Mouse (Mus musculus): ENCODE data around the gene Mslnl.

The Mslnl gene

DNA sequence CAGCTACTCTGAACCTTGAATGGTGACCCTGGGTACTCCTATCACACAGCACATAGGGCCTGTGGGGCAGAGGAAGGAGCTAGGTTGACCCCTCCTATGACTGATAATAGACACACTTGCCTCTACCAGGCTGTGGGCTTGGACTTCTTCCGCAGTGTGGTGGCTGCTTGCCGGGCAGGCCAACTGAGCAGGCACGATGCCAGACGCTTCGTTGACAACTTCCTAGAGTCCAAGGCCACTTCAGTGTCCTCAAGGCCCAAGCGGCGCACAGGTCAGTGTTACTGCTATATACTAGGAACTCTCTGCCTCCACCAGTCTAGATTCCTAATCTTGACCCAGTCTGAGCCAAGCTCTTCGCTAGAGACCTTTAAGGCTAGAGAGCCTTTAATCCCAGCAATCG, 8.0 kb downstream of the Mslnl start:
- no peak for DNase-seq (ENCODE audit: low spot score in 2 of 2)

DNA sequence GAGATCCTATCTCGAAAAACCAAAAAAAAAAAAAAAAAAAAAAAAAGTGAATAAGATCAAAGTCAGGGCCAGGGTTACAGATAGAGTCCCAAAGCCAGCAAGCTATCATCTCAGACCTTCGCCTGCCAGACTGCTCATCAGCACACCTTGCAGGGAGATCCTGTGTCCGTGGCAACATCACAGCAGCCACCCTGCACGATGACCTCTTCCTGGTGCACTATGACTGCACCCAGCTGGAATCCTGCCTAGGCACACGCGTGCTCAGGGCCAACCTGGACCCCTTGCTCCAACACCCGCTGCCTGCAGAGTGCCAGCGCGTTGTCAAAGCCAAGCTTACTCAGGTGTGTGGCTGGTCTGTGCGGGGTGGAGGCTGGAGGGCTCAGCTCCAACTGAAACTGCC, 8.5 kb downstream of the Mslnl start:
- no peak for DNase-seq (ENCODE audit: low spot score in 2 of 2)

DNA sequence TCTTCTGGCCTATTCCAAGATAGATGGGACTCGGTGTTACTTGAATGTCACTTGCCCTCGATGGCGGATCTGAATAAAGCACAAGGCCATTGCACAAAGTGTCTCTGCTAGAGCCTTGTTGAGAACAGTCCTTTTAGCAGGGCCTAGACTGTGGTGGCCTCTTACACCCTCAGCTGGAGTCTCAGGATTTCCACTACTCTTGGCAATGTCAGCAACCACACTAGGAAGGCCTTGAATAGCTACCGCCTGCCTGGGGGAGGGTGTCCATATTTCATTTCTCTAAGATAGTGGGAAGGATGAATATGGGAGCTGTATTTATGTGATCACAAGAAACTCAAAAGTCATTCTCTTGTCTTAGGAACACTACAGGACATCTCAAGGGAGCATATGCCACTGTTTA, 12.4 kb downstream of the Mslnl start:
- DNase-seq (ENCODE audit: low spot score in 2 of 2), result no peak

DNA sequence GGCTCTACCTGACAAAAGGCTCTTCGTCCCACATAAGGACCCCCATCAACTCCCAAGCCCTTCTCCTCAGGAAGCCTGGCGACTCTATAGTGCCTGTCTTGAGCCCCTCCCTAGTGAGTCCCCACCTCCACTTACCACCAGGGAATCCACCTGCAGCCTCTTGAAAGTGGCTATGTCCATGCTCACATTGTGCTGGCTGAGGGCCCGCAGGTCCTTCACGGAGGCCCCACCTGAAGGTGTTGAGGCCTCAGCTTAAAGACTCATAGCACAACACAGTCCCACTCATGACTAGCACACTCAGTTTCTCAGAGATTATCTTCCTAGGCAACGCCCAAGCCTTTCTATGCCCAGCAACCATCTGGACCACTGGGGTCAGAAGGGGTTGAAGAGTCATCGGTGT, 13.5 kb downstream of the Mslnl start:
- DNase-seq (ENCODE audit: low spot score in 2 of 2), result no peak

DNA sequence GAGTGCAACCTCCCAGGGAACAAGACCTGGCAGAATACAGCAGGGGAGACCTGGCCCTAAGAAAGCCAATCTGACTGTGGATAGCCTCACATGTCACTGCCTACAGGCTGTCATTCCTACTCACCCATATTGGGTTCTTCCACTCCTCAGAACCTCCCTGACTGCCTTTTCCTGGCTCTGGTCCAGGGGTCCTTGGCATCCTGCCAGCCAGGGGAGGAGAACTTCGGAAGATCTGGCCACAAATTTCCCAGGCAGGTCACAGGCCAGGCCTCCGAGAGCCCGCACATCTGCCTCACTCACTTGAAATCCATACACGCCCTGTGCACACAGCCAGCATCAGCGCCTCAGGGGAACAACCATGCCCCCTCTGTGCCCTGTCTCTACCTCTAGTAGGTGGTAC, 15.6 kb downstream of the Mslnl start:
- peak in 1 of 2 experiments; percentile 21 for DNase-seq (ENCODE audit: low spot score in 2 of 2)

DNA sequence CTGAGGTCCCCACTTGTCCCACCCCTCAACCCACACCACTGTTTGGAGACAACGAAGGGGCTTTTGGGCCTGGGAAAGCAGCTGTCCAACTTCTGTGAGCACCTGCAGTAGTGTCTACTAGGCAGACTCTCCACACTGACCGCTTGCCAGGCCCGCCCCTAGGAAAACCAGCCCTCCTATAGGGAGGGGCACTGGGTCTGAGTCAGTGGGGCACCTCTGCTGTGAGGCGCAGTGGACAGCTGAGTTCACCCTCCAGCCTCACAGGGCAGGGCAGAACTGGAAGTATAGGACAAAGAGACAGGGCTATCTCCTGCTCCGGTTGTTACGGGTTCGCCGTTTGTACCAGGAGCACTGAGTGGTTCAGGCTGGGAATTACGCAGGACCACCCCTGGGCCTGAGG, 18.4 kb downstream of the Mslnl start, which contains the start of gene Msln:
Gene Msln, minus strand, starts transcription at position 138 of the 400 bp plus-strand sequence.
- DNase-seq (ENCODE audit: low spot score in 2 of 2), result no peak

DNA sequence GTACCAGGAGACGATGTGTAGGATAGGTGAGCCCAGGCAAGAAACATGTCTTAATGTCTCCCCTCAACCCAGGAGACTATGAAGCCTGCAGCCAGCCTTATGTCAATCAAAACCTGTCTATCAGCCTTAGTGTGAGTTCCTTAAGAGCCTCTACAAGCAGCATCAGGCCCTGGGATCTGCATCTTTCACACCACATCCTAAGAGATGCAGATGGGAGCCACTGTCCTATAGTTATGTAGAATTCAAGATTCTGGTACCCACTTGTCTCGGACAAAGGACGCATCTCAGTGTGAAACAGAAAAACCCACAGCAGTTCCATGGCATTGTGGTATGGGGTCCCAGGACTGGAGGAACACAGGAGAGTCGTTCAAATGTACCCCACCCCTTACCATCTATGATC, 19.2 kb downstream of the Mslnl start:
- DNase-seq (ENCODE audit: low spot score in 2 of 2), result no peak

DNA sequence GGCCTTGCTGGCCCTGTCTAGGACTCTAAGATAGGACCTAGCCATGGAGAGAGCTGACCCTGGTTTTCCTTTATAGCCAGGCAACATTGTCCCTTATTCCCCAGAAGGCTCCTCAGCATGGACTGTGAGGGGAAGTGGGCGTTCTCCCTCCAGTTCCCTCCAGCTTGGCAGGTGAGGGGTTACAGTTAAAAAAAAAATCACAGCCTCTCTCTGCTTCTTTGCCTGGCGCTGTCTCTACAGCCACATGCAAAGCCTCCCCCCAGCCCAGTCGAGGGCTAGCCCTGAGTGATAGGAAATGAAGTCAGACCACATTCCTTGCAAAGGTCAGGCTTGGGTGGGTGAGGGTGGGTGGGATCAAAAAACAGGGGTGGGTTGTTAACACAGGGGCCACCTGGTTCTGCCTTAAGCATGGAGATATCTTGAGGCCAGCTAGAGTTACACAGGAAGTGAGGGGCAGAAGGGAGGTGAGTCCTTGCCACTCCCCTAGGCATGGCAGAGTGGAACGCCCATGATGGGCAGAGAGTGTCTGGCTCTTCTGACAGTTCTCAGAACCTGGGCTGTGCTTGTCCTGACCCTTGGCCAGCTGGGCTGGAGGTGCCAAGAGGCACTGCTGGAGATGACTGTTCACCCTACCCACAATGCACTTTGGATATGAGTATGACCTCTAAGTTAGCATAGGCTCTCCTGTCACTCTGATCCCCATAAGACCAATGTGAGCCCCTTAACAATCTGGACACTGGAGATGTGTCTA, 20.0 kb downstream of the Mslnl start:
- no peak for DNase-seq (ENCODE audit: low spot score in 2 of 2)

DNA sequence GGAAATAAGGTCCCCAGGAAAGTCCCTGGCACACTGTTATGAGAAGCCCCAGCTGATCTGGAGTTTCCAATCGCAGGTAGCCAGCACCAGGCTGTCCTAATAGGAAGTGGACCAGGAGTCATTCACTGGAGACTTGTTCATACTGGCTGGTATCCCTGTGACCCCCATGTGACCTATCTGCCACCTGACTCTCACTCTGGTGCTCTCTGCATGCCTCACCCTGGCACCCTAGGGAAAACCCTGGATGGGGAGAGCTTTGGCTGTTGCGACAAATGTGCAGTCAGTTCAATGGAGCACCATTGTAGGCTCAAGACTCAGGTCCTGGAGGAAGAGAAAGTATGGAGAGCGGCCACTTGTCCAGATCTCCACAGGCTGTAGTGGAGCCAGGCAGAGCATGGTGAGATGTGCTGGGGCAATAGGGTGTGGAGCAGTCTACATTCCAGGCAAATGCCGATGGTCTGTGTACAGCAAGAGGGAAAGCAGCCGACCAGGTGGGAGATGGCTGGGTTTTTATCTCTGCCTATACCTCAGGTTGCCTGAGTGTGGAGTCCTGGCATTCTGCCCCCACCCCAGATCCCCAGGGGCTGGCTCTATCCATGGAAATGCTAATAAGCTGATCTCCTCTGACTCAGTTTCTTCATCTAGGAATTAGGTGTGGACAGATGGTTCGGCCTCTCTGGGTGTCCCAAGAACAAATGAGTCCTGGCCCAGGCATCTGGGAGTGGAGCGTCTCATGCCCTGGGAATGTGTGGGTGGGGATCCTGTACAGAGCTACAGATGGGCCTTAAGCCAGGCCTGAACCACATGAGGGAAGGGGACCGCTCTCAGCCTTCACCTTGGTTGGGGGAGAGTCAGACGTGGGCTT, 20.8 kb downstream of the Mslnl start:
- no peak for DNase-seq (ENCODE audit: low spot score in 2 of 2)

DNA sequence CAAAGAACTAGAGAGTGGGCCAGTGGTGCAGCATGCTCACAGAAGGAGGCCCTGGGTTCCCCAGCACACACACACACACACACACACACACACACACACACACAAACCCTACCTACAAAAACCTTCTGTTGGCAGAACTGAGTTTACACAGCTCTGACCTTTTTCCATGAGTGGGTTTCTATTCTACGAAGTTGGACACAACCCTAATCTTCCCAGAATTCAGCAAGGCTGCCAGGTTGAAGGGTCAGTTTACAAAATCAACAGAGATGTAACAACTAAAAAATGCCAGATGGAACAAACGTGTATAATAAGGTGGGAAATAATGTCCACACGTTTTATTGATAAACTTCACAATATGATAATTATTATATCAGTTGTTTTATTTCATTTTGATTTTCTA, 21.8 kb downstream of the Mslnl start:
- no peak for DNase-seq (ENCODE audit: low spot score in 2 of 2)

DNA sequence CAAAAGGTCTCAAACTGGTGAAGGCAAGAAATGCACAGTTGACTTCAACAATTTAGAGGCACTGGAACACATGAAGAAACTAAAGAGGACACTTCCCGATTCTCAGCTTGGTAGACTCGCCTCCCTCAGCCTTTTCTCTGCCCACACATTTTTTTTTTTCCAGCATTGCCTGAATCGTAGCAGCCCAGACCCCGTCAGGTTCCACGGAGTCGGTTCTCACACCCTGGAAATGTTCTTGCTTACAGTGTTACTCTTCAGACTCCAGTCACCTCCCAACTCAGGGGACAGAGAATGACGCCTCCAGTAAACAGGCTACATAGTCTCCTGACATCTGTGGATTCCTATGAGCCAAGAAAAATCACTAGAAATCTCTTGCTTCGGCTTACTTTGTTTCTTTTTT, 24.3 kb downstream of the Mslnl start:
- DNase-seq (ENCODE audit: low spot score in 2 of 2), result peak; percentile 36 to 46

DNA sequence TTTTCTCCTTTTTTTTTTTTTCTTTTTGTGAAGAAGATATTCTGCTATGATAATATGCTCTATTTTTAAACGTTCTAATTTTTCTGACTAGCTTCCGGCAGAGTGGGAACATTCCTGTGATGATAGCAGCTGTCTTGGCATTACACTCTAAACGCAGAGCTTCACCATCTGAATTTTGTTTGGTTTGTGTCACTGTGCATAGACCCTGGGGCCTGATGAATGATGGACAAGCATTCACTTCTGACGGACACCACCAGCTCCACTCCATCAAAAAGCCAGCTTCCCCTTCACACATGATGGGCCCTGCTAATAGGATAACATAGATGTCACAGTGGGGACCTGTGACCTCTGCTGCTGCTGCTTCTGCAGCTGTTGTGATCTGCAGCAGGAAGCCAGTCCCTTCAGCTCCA, 25.7 kb downstream of the Mslnl start:
- DNase-seq (ENCODE audit: low spot score in 2 of 2), result peak; percentile 31 to 71

DNA sequence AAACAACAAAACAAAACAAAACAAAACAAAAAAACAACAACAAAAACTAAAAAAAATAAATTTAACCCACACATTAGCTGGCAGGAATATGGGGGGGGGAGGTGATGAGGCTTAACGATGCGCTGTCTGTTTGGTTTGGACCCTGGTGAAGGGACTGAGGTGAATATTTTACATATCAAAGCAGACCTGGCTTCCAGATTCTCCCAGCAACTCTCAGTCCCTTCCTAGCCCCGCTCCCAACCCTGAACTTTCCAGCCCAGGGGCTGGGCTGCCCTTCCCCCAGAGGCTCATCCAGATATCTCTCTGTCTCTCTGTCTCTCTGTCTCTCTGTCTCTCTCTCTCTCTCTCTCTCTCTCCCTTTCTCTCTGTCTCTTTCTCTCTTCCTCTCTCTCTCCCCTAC, 26.7 kb downstream of the Mslnl start:
- DNase-seq (ENCODE audit: low spot score in 2 of 2), result no peak

DNA sequence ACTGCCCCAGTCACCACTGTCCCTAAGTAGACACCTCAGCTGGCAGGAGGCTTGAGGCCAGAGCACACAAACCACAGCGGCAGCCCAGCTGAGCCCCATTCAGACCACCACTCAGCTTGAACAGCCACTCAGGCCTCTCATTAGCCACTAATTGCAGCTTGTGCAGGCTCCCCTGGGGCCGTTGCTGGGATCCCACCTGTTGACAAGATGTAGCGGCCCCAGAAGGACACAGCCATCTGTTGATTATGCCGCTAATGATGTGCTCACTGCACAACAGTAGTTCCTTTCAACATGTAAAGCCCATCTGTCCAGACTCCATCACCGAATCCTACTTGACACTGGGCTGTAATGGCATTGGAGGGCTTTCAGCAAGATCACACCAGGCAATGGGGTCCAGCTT, 30.0 kb downstream of the Mslnl start:
- DNase-seq (ENCODE audit: low spot score in 2 of 2), result no peak

DNA sequence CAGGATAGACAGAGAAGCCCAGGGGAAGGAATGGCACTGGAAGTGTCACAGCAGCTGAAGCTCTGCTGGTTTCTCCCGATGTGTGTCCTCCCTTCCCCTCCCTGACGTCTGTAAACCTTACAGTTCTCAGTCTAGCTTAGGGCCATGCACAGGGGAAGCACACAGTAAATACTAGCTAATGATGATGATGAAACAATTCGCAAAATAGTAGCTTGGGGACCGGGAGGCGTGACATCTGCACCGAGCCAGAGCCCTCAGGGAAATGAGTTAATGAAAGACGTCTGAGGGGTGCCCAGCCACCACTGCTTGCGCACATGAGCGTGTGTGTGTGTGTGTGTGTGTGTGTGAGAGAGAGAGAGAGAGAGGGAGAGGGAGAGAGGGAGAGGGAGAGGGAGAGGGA, 33.5 kb downstream of the Mslnl start:
- DNase-seq (ENCODE audit: low spot score in 2 of 2), result no peak

DNA sequence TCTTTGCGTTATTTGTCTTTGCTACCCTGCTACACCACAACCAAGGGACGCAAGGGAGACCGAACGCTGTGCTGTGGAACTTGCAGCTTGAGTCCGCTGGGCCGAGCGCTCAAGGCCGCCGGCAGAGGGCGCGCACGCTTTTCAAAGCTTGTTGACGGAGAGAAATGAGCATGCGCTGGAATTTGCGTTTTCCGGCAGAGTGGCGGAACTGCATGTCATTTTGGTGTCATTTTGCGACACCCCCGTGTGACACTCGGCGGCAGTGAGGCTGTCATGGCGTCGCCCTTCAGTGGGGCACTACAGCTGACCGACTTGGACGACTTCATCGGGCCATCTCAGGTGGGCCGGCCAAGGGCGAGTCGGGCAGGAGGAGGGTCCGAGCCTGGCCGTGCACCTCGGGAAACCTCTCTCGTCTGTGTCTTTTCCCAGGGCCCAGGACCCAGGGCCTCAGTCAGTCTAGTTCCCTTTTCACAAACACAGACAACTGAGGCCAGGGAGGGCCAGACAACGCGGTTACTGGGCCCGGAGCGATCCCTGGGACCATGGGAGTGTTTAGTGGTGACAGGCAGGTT, 37.8 kb downstream of the Mslnl start, which contains the start of gene Narfl:
Gene Narfl, plus strand, starts transcription at position 228 of the 572 bp plus-strand sequence.
- DNase-seq (ENCODE audit: low spot score in 2 of 2), result peak; percentile 99

DNA sequence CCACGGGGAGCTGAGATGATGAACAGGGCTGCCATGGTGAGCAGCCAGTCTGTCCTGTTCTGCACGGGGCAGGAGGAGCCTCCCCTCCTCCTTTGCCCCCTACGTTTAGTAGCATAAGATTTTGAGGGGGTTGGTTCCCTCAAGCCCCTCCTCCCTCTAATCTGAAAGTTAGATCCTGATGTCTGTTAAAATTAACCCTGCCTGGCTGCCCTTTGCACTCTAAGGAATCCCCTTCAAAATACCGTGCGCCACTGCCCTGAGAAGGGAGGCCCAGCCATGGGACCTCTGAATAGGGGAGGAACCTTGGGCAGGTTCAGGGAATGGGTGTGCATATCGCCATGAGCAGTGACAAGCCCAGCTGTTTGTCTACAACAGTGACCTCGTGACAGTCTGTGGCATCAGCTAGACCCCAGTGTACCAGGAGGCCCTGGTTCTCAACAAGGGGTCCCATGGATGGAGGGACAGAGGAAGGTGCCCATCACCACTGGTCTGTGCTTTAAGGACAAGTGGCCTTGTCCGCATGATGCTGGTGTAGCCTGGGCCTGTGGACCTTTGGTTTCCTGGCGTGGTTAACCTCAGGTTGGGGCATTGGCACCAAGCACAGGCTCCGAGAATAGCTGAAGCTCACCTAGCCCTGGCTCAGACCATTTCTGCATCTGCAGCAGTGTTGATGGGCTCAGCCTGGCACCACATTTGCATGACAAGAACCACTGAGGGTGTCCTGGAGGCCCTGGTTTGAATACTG, 39.6 kb downstream of the Mslnl start:
- no peak for DNase-seq (ENCODE audit: low spot score in 2 of 2)

DNA sequence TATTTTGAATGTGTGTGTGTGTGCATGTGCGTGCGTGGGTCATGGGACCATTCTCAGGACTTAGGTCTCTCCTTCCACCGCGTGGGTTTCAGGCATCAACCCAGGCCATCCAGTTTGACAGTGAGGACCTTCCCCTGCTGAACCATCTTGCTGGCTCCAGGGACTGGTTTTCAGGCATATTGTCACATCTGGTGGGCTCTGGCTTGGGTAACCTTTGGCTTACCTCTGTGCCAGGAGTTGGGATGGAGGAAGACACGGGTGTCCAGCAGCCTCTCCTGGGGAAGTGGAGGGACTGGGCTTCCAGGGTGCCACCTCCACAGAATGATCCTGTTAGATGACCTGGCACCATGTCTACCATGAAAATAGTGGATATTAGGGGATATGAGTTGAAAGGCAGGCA, 42.1 kb downstream of the Mslnl start:
- no peak for DNase-seq (ENCODE audit: low spot score in 2 of 2)

DNA sequence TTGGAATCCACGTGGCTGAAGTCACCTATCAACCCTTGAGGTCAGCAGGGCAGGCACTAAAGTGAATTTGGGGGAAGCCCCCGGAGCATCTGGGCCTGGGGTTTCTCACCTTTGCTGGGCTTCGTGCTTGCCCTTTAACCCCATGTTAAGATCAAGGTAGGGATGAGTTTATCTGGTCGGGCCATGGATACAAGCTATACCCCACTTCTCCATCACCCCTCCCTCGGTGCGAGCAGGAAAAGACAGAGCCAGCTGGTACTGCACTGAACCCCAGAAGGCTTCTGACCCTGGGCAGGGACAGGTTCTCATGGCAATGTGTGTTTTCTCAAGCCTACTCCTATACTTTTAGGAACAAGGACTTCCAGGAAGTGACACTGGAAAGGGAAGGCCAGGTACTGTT, 45.5 kb downstream of the Mslnl start:
- no peak for DNase-seq (ENCODE audit: low spot score in 2 of 2)

DNA sequence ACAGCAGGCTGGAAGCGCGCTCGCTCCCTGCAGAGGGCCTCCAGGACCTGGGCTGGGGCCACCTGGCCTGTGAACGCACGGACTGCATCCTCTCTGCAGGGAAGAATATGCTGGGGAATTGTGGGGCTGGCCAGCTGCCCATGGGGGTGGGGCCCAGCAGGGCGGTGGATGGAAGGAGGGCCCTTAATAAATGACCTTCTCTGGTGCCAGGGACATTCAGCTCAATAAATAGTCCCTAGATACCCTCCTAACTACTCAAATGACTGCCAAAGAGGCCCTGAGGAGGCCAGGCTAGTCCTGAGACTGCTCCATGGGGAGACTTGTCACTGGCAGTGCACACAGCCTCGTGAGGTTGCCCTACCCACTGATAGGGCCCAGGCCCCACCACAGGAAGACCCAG, 47.2 kb downstream of the Mslnl start:
- no peak for DNase-seq (ENCODE audit: low spot score in 2 of 2)

DNA sequence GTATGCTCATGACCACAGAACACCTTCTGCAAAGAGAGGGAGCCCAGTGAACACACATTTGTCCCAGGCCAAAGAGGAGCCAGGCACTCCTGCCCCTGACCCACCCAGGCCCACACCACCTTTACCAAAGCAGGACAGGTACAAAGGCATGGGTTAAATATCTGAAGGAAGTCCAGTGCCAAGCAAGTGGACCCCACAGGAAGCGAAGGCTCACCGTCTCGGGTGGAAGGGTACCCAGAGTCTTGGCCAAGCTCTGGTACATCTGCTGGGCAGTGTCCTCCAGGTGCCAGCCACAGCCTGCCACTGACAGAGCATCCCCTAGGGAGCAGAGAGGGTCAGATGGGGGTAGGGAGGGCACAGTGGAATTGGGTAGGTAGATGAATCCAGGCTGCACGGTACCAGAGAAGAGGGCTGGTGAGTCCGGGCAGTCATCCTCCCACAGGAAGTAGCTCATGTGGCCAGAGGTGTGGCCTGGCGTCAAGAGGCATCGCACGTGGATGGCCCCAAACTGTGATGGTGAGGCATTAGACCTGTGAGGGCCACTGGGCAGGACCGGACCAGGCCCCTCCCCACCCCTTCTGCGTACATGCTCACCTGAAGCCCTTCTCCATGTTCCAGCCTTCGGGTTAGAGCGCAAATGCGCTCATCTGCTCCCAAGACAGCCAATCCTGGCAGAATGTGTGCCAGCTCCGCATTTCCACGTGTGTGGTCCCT, 48.2 kb downstream of the Mslnl start:
- no peak for DNase-seq (ENCODE audit: low spot score in 2 of 2)

Data from frontal cortex, postnatal 36 days (tissue).